Mouse (Mus musculus) ES-Bruce4 (cell line): ENCODE data around the gene Sorcs2. TPM values are rescaled to one million over a fixed set of nuclear protein-coding genes. Genes with fewer than 3 reads are reported as not detected.
A peak's percentile ranks its signal among the peaks of the same experiment; 100 is the strongest.

Source experiments
- H3K27ac ChIP-seq: 2 replicates; pipeline ENCODE4 v1.5.1; 2012; ENCODE audit warnings: low read length, inconsistent platforms; ENCODE audit not compliant: insufficient read depth
- H3K27me3 ChIP-seq: 2 replicates; pipeline ENCODE4 v1.6.1; 2012; ENCODE audit warnings: mild to moderate bottlenecking, low read length, inconsistent platforms; ENCODE audit not compliant: control insufficient read depth, poor library complexity, insufficient read depth, severe bottlenecking
- H3K36me3 ChIP-seq: 2 replicates; pipeline ENCODE4 v1.6.1; 2012; ENCODE audit warnings: inconsistent platforms, mild to moderate bottlenecking, low read length, moderate library complexity; ENCODE audit not compliant: control insufficient read depth, poor library complexity, insufficient read depth, severe bottlenecking
- H3K4me1 ChIP-seq: one replicate; pipeline ENCODE4 v1.8.1; 2011; ENCODE audit warnings: low read length; ENCODE audit not compliant: control insufficient read depth, insufficient read depth
- H3K4me3 ChIP-seq: 2 replicates; pipeline ENCODE4 v1.5.1; 2011; ENCODE audit warnings: low read depth, mild to moderate bottlenecking, low read length
- H3K9ac ChIP-seq: 2 replicates; pipeline ENCODE4 v1.6.1; 2012; ENCODE audit warnings: low read depth, mild to moderate bottlenecking, inconsistent platforms; ENCODE audit not compliant: poor library complexity, severe bottlenecking
- H3K9me3 ChIP-seq: replicated peaks from 2 replicates; pipeline ENCODE4 v1.6.1; 2012; ENCODE audit warnings: mild to moderate bottlenecking, low read length, inconsistent platforms; ENCODE audit not compliant: control insufficient read depth, poor library complexity, insufficient read depth, severe bottlenecking
- CTCF ChIP-seq: IDR thresholded peaks from one replicate; pipeline ENCODE4 v1.8.1; 2011; ENCODE audit warnings: low read depth, low read length
- EP300 ChIP-seq: IDR thresholded peaks from 2 replicates; pipeline ENCODE4 v1.6.1; 2011; ENCODE audit warnings: low read depth, low read length; ENCODE audit not compliant: insufficient read depth
- POLR2A ChIP-seq: IDR thresholded peaks from one replicate; pipeline ENCODE4 v1.8.1; 2011; ENCODE audit warnings: low read length; ENCODE audit not compliant: insufficient read depth
- polyA plus RNA-seq: library from polyadenylated mRNA; stranded (reverse); fragments of >200 nt; gene quantifications from 2 replicates; pipeline ENCODE4 v1.2.4, GENCODE M21; 2011; ENCODE audit warnings: low read depth; ENCODE audit not compliant: missing spikeins, insufficient read depth, insufficient read length

Gene Sorcs2
- polyA plus RNA-seq, 1 experiment = 1.2 TPM

DNA sequence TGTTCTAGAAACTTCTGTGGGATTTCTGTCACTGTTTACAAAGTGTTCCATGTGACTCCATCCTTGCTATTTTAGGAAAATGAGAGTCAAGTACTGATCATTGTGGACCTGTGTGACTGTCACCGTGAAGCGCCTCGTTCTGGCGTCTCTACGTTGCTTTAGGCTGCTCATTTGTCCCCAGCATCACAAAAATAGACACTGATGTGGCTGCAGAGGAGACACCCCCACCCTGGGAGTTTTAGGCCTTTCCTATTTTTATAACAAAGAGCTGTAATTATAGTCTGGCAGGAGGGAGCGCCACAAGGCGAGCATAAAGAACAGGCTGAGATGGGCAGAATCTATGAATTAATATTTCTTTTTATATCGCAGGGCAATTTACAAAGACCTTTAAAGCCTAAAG, 412.3 kb downstream of the Sorcs2 start:
- Histone ChIP-seq H3K9me3 (no peaks in the 10 kb centered on the region), H3K27me3 (no peaks in the 10 kb centered on the region), H3K27ac (no peak overlapping the region), H3K36me3 (no peaks in the 10 kb centered on the region), H3K4me3 (no peak overlapping the region), H3K4me1 (peaks cover 4% of the 10 kb centered on the region), H3K9ac (no peak overlapping the region)
- TF ChIP-seq POLR2A (no peak), CTCF (no peak), EP300 (no peak)

GRCm38 (mm10) chr5:35981976-35982375, 416.0 kb downstream of the Sorcs2 start:
- peak; percentile 95 for TF ChIP-seq CTCF
- no peak for TF ChIP-seq POLR2A
- Histone ChIP-seq H3K9ac (no peak overlapping the region), H3K27me3 (no peaks in the 10 kb centered on the region), H3K27ac (no peak overlapping the region), H3K36me3 (no peaks in the 10 kb centered on the region), H3K4me3 (no peak overlapping the region), H3K9me3 (no peaks in the 10 kb centered on the region), H3K4me1 (no peaks in the 10 kb centered on the region)

DNA sequence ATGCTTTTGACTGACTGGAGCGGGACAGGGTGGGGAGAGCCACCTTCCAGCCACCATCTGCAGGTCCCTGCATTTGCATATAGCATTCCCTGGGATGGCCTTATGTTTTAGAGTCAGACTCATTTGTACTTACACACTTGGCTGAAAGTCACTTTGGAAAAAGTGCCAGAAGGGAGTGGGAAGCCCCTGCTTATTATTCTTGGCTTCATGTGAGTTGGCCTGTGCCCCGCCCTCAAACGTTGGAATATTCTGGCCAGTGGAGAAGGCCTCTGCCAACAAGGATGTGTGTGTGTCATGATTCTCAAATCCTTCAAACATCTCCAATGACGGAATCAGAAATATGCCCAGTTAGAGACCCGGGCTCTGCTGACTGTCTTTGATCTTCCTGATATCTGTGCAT, 416.6 kb downstream of the Sorcs2 start:
- H3K4me1 ChIP-seq = no peaks in the 10 kb centered on the region
- H3K9ac ChIP-seq = no peak overlapping the region
- H3K9me3 ChIP-seq = no peaks in the 10 kb centered on the region
- H3K27ac ChIP-seq = no peak overlapping the region
- H3K4me3 ChIP-seq = no peak overlapping the region
- H3K36me3 ChIP-seq = no peaks in the 10 kb centered on the region
- no peaks in the 10 kb centered on the region for H3K27me3 ChIP-seq
- TF ChIP-seq EP300 (no peak), CTCF (no peak), POLR2A (no peak)

GRCm38 (mm10) chr5:35980542-35980941, 417.4 kb downstream of the Sorcs2 start:
- H3K4me1 ChIP-seq = no peaks in the 10 kb centered on the region
- H3K27me3 ChIP-seq = no peaks in the 10 kb centered on the region
- H3K9me3 ChIP-seq = no peaks in the 10 kb centered on the region
- H3K9ac ChIP-seq = no peak overlapping the region
- H3K36me3 ChIP-seq = no peaks in the 10 kb centered on the region
- TF ChIP-seq EP300 (no peak), POLR2A (no peak)
- no peak overlapping the region for H3K4me3 ChIP-seq
- no peak overlapping the region for H3K27ac ChIP-seq

- no peak overlapping the region for H3K4me3 ChIP-seq
- no peaks in the 10 kb centered on the region for H3K4me1 ChIP-seq
- no peaks in the 10 kb centered on the region for H3K27me3 ChIP-seq
- no peak overlapping the region for H3K27ac ChIP-seq
- H3K9ac ChIP-seq = no peak overlapping the region
- no peaks in the 10 kb centered on the region for H3K36me3 ChIP-seq
- H3K9me3 ChIP-seq = no peaks in the 10 kb centered on the region
- TF ChIP-seq CTCF (peak; percentile 87), POLR2A (no peak), EP300 (no peak)
Observed at GRCm38 (mm10) chr5:35975681-35976080, 422.3 kb downstream of the Sorcs2 start.

GRCm38 (mm10) chr5:35974265-35974664, 423.7 kb downstream of the Sorcs2 start:
- Histone ChIP-seq H3K9me3 (no peaks in the 10 kb centered on the region), H3K9ac (no peak overlapping the region), H3K36me3 (no peaks in the 10 kb centered on the region), H3K4me1 (no peaks in the 10 kb centered on the region), H3K27ac (no peak overlapping the region), H3K27me3 (no peaks in the 10 kb centered on the region), H3K4me3 (no peak overlapping the region)
- no peak for TF ChIP-seq POLR2A
- TF ChIP-seq EP300 = no peak
- TF ChIP-seq CTCF = no peak
